Mouse (Mus musculus): Measurements from ENCODE around the gene Polh. TPM values are rescaled to one million over a fixed set of nuclear protein-coding genes. Genes with fewer than 3 reads are reported as not detected.

Polh gene
- polyA plus RNA-seq, 1 experiment from 2014 or later: 14.0 TPM

GRCm38 (mm10) chr17:46241471-46241870, 39.0 kb upstream of the Polh start:
- ATAC-seq (replicated peaks; ENCODE audit: low FRiP score): no peak

GRCm38 (mm10) chr17:46239516-46240114, 37.2 kb upstream of the Polh start:
- no peak overlapping the region for H3K4me2 ChIP-seq (ENCODE audit: low read depth, low read length, severe bottlenecking)
- ATAC-seq (replicated peaks; ENCODE audit: low FRiP score): no peak
- no peaks in the 10 kb centered on the region for H3K9me3 ChIP-seq (ENCODE audit: control insufficient read depth, low read length)
- H3K4me1 ChIP-seq (replicated peaks; ENCODE audit: control insufficient read depth, insufficient read depth, low read length): no peaks in the 10 kb centered on the region
- no peak overlapping the region for H3K9ac ChIP-seq (ENCODE audit: low read length)
- 95% methylated on average over 15 of the region's 15 CpGs for WGBS
- H3K27me3 ChIP-seq (ENCODE audit: control insufficient read depth, insufficient read depth, low read length): no peaks in the 10 kb centered on the region
- no peak for DNase-seq (ENCODE audit: low spot score)
- H3K36me3 ChIP-seq (ENCODE audit: control insufficient read depth, insufficient read depth, low read length): peaks cover 32% of the 10 kb centered on the region; the same call in 1 of the 2 replicates
- H3K27ac ChIP-seq (ENCODE audit: low read depth, low read length): no peak overlapping the region
- H3K4me3 ChIP-seq (ENCODE audit: low read depth, low read length): no peak overlapping the region

More at GRCm38 (mm10) chr17:46241471-46241870, 39.0 kb upstream of the Polh start:
- Histone ChIP-seq H3K9ac (ENCODE audit: low read length) (no peak overlapping the region), H3K4me2 (ENCODE audit: low read depth, low read length, severe bottlenecking) (no peak overlapping the region), H3K27ac (ENCODE audit: low read depth, low read length) (no peak overlapping the region), H3K27me3 (ENCODE audit: control insufficient read depth, insufficient read depth, low read length) (no peaks in the 10 kb centered on the region), H3K9me3 (ENCODE audit: control insufficient read depth, low read length) (no peaks in the 10 kb centered on the region), H3K4me3 (ENCODE audit: low read depth, low read length) (no peak overlapping the region), H3K36me3 (ENCODE audit: control insufficient read depth, insufficient read depth, low read length) (peaks cover 38% of the 10 kb centered on the region; the same call in 1 of the 2 replicates), H3K4me1 (replicated peaks; ENCODE audit: control insufficient read depth, insufficient read depth, low read length) (0 out of 2 replicates have a peak, but pooled peaks cover under 1% of the 10 kb centered on the region)
- DNase-seq (ENCODE audit: low spot score): no peak
- 86% methylated on average over 11 of the region's 11 CpGs for WGBS

GRCm38 (mm10) chr17:46237480-46237879, 35.0 kb upstream of the Polh start:
- 91% methylated on average over 5 of the region's 5 CpGs for WGBS
- no peak for ATAC-seq (replicated peaks; ENCODE audit: low FRiP score)

GRCm38 (mm10) chr17:46237079-46237478, 34.6 kb upstream of the Polh start:
- H3K36me3 ChIP-seq (ENCODE audit: control insufficient read depth, insufficient read depth, low read length): peaks cover 16% of the 10 kb centered on the region; the same call in 1 of the 2 replicates
- no peak for DNase-seq (ENCODE audit: low spot score)
- ATAC-seq (replicated peaks; ENCODE audit: low FRiP score): no peak
- H3K9me3 ChIP-seq (ENCODE audit: control insufficient read depth, low read length): no peaks in the 10 kb centered on the region
- H3K27ac ChIP-seq (ENCODE audit: low read depth, low read length): no peak overlapping the region
- no peak overlapping the region for H3K4me2 ChIP-seq (ENCODE audit: low read depth, low read length, severe bottlenecking)
- H3K9ac ChIP-seq (ENCODE audit: low read length): no peak overlapping the region
- no peaks in the 10 kb centered on the region for H3K4me1 ChIP-seq (replicated peaks; ENCODE audit: control insufficient read depth, insufficient read depth, low read length)
- no peaks in the 10 kb centered on the region for H3K27me3 ChIP-seq (ENCODE audit: control insufficient read depth, insufficient read depth, low read length)
- no peak overlapping the region for H3K4me3 ChIP-seq (ENCODE audit: low read depth, low read length)
- WGBS: 95% methylated on average over 6 of the region's 6 CpGs

More at GRCm38 (mm10) chr17:46237480-46237879, 35.0 kb upstream of the Polh start:
- Histone ChIP-seq H3K4me2 (ENCODE audit: low read depth, low read length, severe bottlenecking) (no peak overlapping the region), H3K9me3 (ENCODE audit: control insufficient read depth, low read length) (no peaks in the 10 kb centered on the region), H3K27me3 (ENCODE audit: control insufficient read depth, insufficient read depth, low read length) (no peaks in the 10 kb centered on the region), H3K9ac (ENCODE audit: low read length) (no peak overlapping the region), H3K4me1 (replicated peaks; ENCODE audit: control insufficient read depth, insufficient read depth, low read length) (no peaks in the 10 kb centered on the region), H3K4me3 (ENCODE audit: low read depth, low read length) (no peak overlapping the region), H3K36me3 (ENCODE audit: control insufficient read depth, insufficient read depth, low read length) (peaks cover 20% of the 10 kb centered on the region; the same call in 1 of the 2 replicates), H3K27ac (ENCODE audit: low read depth, low read length) (no peak overlapping the region)
- DNase-seq (ENCODE audit: low spot score): no peak

GRCm38 (mm10) chr17:46236067-46236466, 33.6 kb upstream of the Polh start:
- no peak overlapping the region for H3K4me2 ChIP-seq (ENCODE audit: low read depth, low read length, severe bottlenecking)
- WGBS: 100% methylated on average over 1 of the region's 1 CpGs
- H3K9ac ChIP-seq (ENCODE audit: low read length): no peak overlapping the region
- ATAC-seq (replicated peaks; ENCODE audit: low FRiP score): no peak
- no peak for DNase-seq (ENCODE audit: low spot score)
- no peak overlapping the region for H3K27ac ChIP-seq (ENCODE audit: low read depth, low read length)
- H3K9me3 ChIP-seq (ENCODE audit: control insufficient read depth, low read length): no peaks in the 10 kb centered on the region
- H3K4me3 ChIP-seq (ENCODE audit: low read depth, low read length): no peak overlapping the region
- peaks cover 16% of the 10 kb centered on the region; the same call in 1 of the 2 replicates for H3K36me3 ChIP-seq (ENCODE audit: control insufficient read depth, insufficient read depth, low read length)
- no peaks in the 10 kb centered on the region for H3K4me1 ChIP-seq (replicated peaks; ENCODE audit: control insufficient read depth, insufficient read depth, low read length)
- H3K27me3 ChIP-seq (ENCODE audit: control insufficient read depth, insufficient read depth, low read length): no peaks in the 10 kb centered on the region

GRCm38 (mm10) chr17:46227576-46227975, 25.1 kb upstream of the Polh start:
- Histone ChIP-seq H3K9me3 (ENCODE audit: control insufficient read depth, low read length) (no peaks in the 10 kb centered on the region), H3K4me2 (ENCODE audit: low read depth, low read length, severe bottlenecking) (no peak overlapping the region), H3K4me3 (ENCODE audit: low read depth, low read length) (no peak overlapping the region), H3K27ac (ENCODE audit: low read depth, low read length) (no peak overlapping the region), H3K27me3 (ENCODE audit: control insufficient read depth, insufficient read depth, low read length) (no peaks in the 10 kb centered on the region), H3K9ac (ENCODE audit: low read length) (no peak overlapping the region), H3K36me3 (ENCODE audit: control insufficient read depth, insufficient read depth, low read length) (peaks cover 19% of the 10 kb centered on the region; the same call in 1 of the 2 replicates), H3K4me1 (replicated peaks; ENCODE audit: control insufficient read depth, insufficient read depth, low read length) (no peaks in the 10 kb centered on the region)
- ATAC-seq (replicated peaks; ENCODE audit: low FRiP score) (no peak), DNase-seq (ENCODE audit: low spot score) (no peak)
- 88% methylated on average over 7 of the region's 7 CpGs for WGBS

GRCm38 (mm10) chr17:46221601-46222000, 19.2 kb upstream of the Polh start:
- Histone ChIP-seq H3K4me3 (ENCODE audit: low read depth, low read length) (no peak overlapping the region), H3K27me3 (ENCODE audit: control insufficient read depth, insufficient read depth, low read length) (no peaks in the 10 kb centered on the region), H3K9me3 (ENCODE audit: control insufficient read depth, low read length) (no peaks in the 10 kb centered on the region), H3K36me3 (ENCODE audit: control insufficient read depth, insufficient read depth, low read length) (peaks cover 13% of the 10 kb centered on the region; the same call in 1 of the 2 replicates), H3K27ac (ENCODE audit: low read depth, low read length) (no peak overlapping the region), H3K9ac (ENCODE audit: low read length) (no peak overlapping the region), H3K4me1 (replicated peaks; ENCODE audit: control insufficient read depth, insufficient read depth, low read length) (no peaks in the 10 kb centered on the region), H3K4me2 (ENCODE audit: low read depth, low read length, severe bottlenecking) (no peak overlapping the region)
- DNase-seq (ENCODE audit: low spot score): no peak
- ATAC-seq (replicated peaks; ENCODE audit: low FRiP score): no peak
- WGBS: 93% methylated on average over 3 of the region's 3 CpGs

- H3K36me3 ChIP-seq (ENCODE audit: control insufficient read depth, insufficient read depth, low read length): peaks cover 16% of the 10 kb centered on the region
- WGBS: 88% methylated on average over 3 of the region's 3 CpGs
- ATAC-seq (replicated peaks; ENCODE audit: low FRiP score): no peak
Measured at GRCm38 (mm10) chr17:46210550-46210949, 8.1 kb upstream of the Polh start.

GRCm38 (mm10) chr17:46206676-46207075, 4.2 kb upstream of the Polh start:
- no peak for DNase-seq (ENCODE audit: low spot score)
- Histone ChIP-seq H3K9me3 (ENCODE audit: control insufficient read depth, low read length) (no peaks in the 10 kb centered on the region), H3K4me2 (ENCODE audit: low read depth, low read length, severe bottlenecking) (no peak overlapping the region), H3K4me1 (replicated peaks; ENCODE audit: control insufficient read depth, insufficient read depth, low read length) (peaks cover 4% of the 10 kb centered on the region), H3K4me3 (ENCODE audit: low read depth, low read length) (no peak overlapping the region), H3K36me3 (ENCODE audit: control insufficient read depth, insufficient read depth, low read length) (peaks cover 16% of the 10 kb centered on the region), H3K27me3 (ENCODE audit: control insufficient read depth, insufficient read depth, low read length) (no peaks in the 10 kb centered on the region), H3K27ac (ENCODE audit: low read depth, low read length) (no peak overlapping the region), H3K9ac (ENCODE audit: low read length) (no peak overlapping the region)
- no peak for ATAC-seq (replicated peaks; ENCODE audit: low FRiP score)

More at GRCm38 (mm10) chr17:46210550-46210949, 8.1 kb upstream of the Polh start:
- H3K9ac ChIP-seq (ENCODE audit: low read length): no peak overlapping the region
- no peak for DNase-seq (ENCODE audit: low spot score)
- no peaks in the 10 kb centered on the region for H3K4me1 ChIP-seq (replicated peaks; ENCODE audit: control insufficient read depth, insufficient read depth, low read length)
- no peak overlapping the region for H3K27ac ChIP-seq (ENCODE audit: low read depth, low read length)
- no peaks in the 10 kb centered on the region for H3K27me3 ChIP-seq (ENCODE audit: control insufficient read depth, insufficient read depth, low read length)
- no peak overlapping the region for H3K4me3 ChIP-seq (ENCODE audit: low read depth, low read length)
- H3K4me2 ChIP-seq (ENCODE audit: low read depth, low read length, severe bottlenecking): no peak overlapping the region
- no peaks in the 10 kb centered on the region for H3K9me3 ChIP-seq (ENCODE audit: control insufficient read depth, low read length)
